Mouse (Mus musculus) intestine, embryonic 15.5 days (tissue): ENCODE results near the gene Mrpl49. TPM values are rescaled to one million over a fixed set of nuclear protein-coding genes. Genes with fewer than 3 reads are reported as not detected.

Experiments
- polyA plus RNA-seq: library from polyadenylated mRNA; unstranded; fragments of >200 nt; fragmentation: Nextera tagmentation; extraction: Ambion mirVana; gene quantifications from 2 replicates; pipeline ENCODE4 v1.2.1, GENCODE M21; 2015

Gene Mrpl49
- polyA plus RNA-seq, 1 experiment from 2014 or later = 72.7 TPM

Other genes with a start within 250 kb of the Mrpl49 start
- gene Frmd8, start 182.5 kb downstream of the Mrpl49 start, polyA plus RNA-seq = 26.9 and 28.0 TPM in 2 replicates
- 3.5 and 4.2 TPM in 2 replicates for gene Slc25a45, start 180.0 kb downstream of the Mrpl49 start, polyA plus RNA-seq
- gene Tigd3, start 163.6 kb downstream of the Mrpl49 start, polyA plus RNA-seq = 1.9 and 2.7 TPM in 2 replicates
- gene Dpf2, start 144.8 kb downstream of the Mrpl49 start, polyA plus RNA-seq = 109 and 118 TPM in 2 replicates
- gene Cdc42ep2, start 133.0 kb downstream of the Mrpl49 start, polyA plus RNA-seq = 11.9 and 12.4 TPM in 2 replicates
- 64.0 and 65.8 TPM in 2 replicates for gene Pola2, start 93.6 kb downstream of the Mrpl49 start, polyA plus RNA-seq
- not detected in 2 replicates for gene Slc22a20, start 71.6 kb downstream of the Mrpl49 start, polyA plus RNA-seq
- 10.3 and 10.4 TPM in 2 replicates for gene Capn1, start 41.9 kb downstream of the Mrpl49 start, polyA plus RNA-seq
- 24.2 and 27.4 TPM in 2 replicates for gene Syvn1, start 11.2 kb downstream of the Mrpl49 start, polyA plus RNA-seq
- gene Fau, start 59 bp upstream of the Mrpl49 start, polyA plus RNA-seq = 876 and 881 TPM in 2 replicates
- 30.1 and 31.9 TPM in 2 replicates for gene Znhit2, start 3.4 kb upstream of the Mrpl49 start, polyA plus RNA-seq
- 34.8 and 34.9 TPM in 2 replicates for gene Tm7sf2, start 10.6 kb upstream of the Mrpl49 start, polyA plus RNA-seq
- gene Vps51, start 19.4 kb upstream of the Mrpl49 start, polyA plus RNA-seq = 61.2 and 64.5 TPM in 2 replicates
- not detected in 2 replicates for gene Tmem262, start 22.2 kb upstream of the Mrpl49 start, polyA plus RNA-seq
- 1.3 and 2.2 TPM in 2 replicates for gene Gm28374, start 24.5 kb upstream of the Mrpl49 start, polyA plus RNA-seq
- gene Zfpl1, start 27.2 kb upstream of the Mrpl49 start, polyA plus RNA-seq = 58.5 and 61.3 TPM in 2 replicates
- 32.3 and 32.9 TPM in 2 replicates for gene Cdca5, start 27.2 kb upstream of the Mrpl49 start, polyA plus RNA-seq
- 0.18 and 0.37 TPM in 2 replicates for gene AC131692.1, start 36.6 kb upstream of the Mrpl49 start, polyA plus RNA-seq
- 28.9 and 38.8 TPM in 2 replicates for gene Naaladl1, start 48.0 kb upstream of the Mrpl49 start, polyA plus RNA-seq
- 44.3 and 44.7 TPM in 2 replicates for gene Sac3d1, start 60.9 kb upstream of the Mrpl49 start, polyA plus RNA-seq
- 31.7 and 33.8 TPM in 2 replicates for gene Snx15, start 70.5 kb upstream of the Mrpl49 start, polyA plus RNA-seq
- 0.80 and 1.3 TPM in 2 replicates for gene Batf2, start 83.2 kb upstream of the Mrpl49 start, polyA plus RNA-seq
- 99.2 and 103 TPM in 2 replicates for gene Arl2, start 83.8 kb upstream of the Mrpl49 start, polyA plus RNA-seq
- gene Majin, start 126.6 kb upstream of the Mrpl49 start, polyA plus RNA-seq = not detected in 2 replicates
- gene Gpha2, start 168.6 kb upstream of the Mrpl49 start, polyA plus RNA-seq = 0.39 and 0.41 TPM in 2 replicates
- 21.2 and 22.3 TPM in 2 replicates for gene Ppp2r5b, start 178.1 kb upstream of the Mrpl49 start, polyA plus RNA-seq
- gene Atg2a, start 183.9 kb upstream of the Mrpl49 start, polyA plus RNA-seq = 6.9 and 8.7 TPM in 2 replicates
- gene Ehd1, start 218.9 kb upstream of the Mrpl49 start, polyA plus RNA-seq = 88.8 and 115 TPM in 2 replicates
- 1.0 and 1.4 TPM in 2 replicates for gene Cdc42bpg, start 248.7 kb upstream of the Mrpl49 start, polyA plus RNA-seq